Mouse (Mus musculus) hindbrain, embryonic 11.5 days (tissue): ENCODE results near the gene Pde4d. TPM values are rescaled to one million over a fixed set of nuclear protein-coding genes. Genes with fewer than 3 reads are reported as not detected.

ENCODE experiments used
- ATAC-seq: fragments of 200-750 bp; cut with Nextera tagmentation; 2 replicates; pipeline ENCODE4 v1.8.0; 2017; ENCODE audit warnings: mild to moderate bottlenecking, moderate TSS enrichment, moderate library complexity; ENCODE audit not compliant: low FRiP score
- DNase-seq: peaks from one replicate; pipeline ENCODE4 v3.0.0-alpha.2; 2015; ENCODE audit warnings: low spot score
- H3K27ac ChIP-seq: fragments of 300-500 bp; sonication (generic); 2 replicates; pipeline ENCODE4 v1.5.1; 2014; ENCODE audit warnings: mild to moderate bottlenecking, low read depth, low read length
- H3K27me3 ChIP-seq: fragments of 300-500 bp; sonication (generic); 2 replicates; pipeline ENCODE4 v1.6.1; 2014; ENCODE audit warnings: mild to moderate bottlenecking, low read length, moderate library complexity, mixed read lengths; ENCODE audit not compliant: control insufficient read depth, insufficient read depth
- H3K36me3 ChIP-seq: fragments of 300-500 bp; sonication (generic); 2 replicates; pipeline ENCODE4 v1.6.1; 2014; ENCODE audit warnings: mild to moderate bottlenecking, low read length, moderate library complexity, mixed read lengths; ENCODE audit not compliant: control insufficient read depth, insufficient read depth
- H3K4me1 ChIP-seq: fragments of 300-500 bp; sonication (generic); replicated peaks from 2 replicates; pipeline ENCODE4 v1.6.1; 2014; ENCODE audit warnings: low read length, mixed read lengths; ENCODE audit not compliant: control insufficient read depth, insufficient read depth
- H3K4me2 ChIP-seq: fragments of 300-500 bp; sonication (generic); replicated peaks from 2 replicates; pipeline ENCODE4 v1.6.1; 2014; ENCODE audit warnings: mild to moderate bottlenecking, low read depth, low read length
- H3K4me3 ChIP-seq: fragments of 300-500 bp; sonication (generic); 2 replicates; pipeline ENCODE4 v1.5.1; 2014; ENCODE audit warnings: low read depth, low read length
- H3K9ac ChIP-seq: fragments of 300-500 bp; sonication (generic); 2 replicates; pipeline ENCODE4 v1.6.1; 2014; ENCODE audit warnings: low read depth, low read length
- H3K9me3 ChIP-seq: fragments of 300-500 bp; sonication (generic); 2 replicates; pipeline ENCODE4 v1.6.1; 2016; ENCODE audit warnings: low read length; ENCODE audit not compliant: control insufficient read depth
- WGBS: fragments of 180-500 bp; shearing (Covaris S2); extraction: QIAGEN DNeasy Blood & Tissue Kit; methylation state at CpG from one replicate; pipeline ENCODE4 v1.1.7; 2014; 5-methylcytosine and 5-hydroxymethylcytosine counted together
- polyA plus RNA-seq: library from polyadenylated mRNA; unstranded; fragments of >200 nt; fragmentation: Nextera tagmentation; extraction: Ambion mirVana; gene quantifications from 2 replicates; pipeline ENCODE4 v1.2.1, GENCODE M21; 2014

Gene Pde4d
- polyA plus RNA-seq, 1 experiment from 2014 or later, result 18.3 TPM

DNA sequence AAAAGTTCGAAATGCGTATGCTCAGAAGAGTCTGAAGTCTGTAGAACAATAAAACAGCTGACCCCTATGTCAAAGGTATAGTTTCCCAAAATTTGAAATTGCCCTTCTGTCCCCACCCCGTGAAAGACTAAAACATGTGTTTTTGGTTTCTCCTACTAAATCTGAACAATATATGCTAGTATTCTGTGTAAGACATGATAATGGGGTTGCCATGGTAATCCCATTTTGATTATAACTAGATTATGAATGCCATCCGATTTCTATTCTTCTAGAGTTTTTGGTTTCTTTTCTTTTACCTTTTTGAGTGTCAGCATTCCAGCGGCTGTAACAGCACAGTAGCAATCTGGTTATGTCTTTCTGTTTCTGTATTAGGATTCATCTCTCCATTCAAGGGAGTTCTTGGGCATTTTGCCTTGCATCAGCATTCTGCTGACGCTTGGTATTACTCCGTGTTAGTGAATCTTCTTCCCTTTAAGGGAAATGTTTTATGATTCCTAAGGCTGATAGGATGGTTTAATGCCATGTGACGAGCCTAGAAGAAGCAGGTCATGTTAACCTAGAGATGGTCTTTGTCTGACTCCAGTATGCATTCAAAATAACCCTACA, 1142.5 kb downstream of the Pde4d start:
- no peak overlapping the region for H3K4me3 ChIP-seq
- no peaks in the 10 kb centered on the region for H3K36me3 ChIP-seq
- no peak overlapping the region for H3K4me2 ChIP-seq
- H3K9ac ChIP-seq, result no peak overlapping the region
- no peak for DNase-seq
- no peaks in the 10 kb centered on the region for H3K27me3 ChIP-seq
- 80% methylated on average over 8 of the region's 8 CpGs for WGBS
- H3K9me3 ChIP-seq, result no peaks in the 10 kb centered on the region
- no peaks in the 10 kb centered on the region for H3K4me1 ChIP-seq
- no peak overlapping the region for H3K27ac ChIP-seq
- ATAC-seq, result no peak

DNA sequence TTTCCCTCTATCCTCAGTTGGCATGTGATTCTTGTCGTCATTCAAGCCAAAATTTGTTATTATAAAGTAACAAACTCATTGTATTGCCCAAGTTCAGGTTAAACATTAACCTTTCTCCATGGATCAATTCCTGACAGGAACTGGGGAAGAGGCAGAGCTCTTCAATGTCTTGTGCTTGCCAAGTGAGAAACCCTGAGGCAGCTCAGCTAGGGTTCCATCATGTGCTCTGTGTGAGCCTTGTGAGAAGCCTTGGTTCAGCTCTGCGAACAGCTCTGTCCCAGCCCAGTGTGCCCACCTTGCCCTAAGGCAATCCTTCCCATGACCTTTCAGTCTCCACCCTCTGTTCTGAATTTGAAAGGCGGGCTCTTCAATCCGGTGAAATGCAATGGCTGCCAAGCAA, 1150.0 kb downstream of the Pde4d start:
- no peak overlapping the region for H3K4me2 ChIP-seq
- H3K27ac ChIP-seq, result no peak overlapping the region
- H3K4me3 ChIP-seq, result no peak overlapping the region
- no peak overlapping the region for H3K9ac ChIP-seq
- H3K36me3 ChIP-seq, result no peaks in the 10 kb centered on the region
- no peak for DNase-seq
- ATAC-seq, result no peak
- H3K27me3 ChIP-seq, result no peaks in the 10 kb centered on the region
- no peaks in the 10 kb centered on the region for H3K9me3 ChIP-seq
- 61% methylated on average over 4 of the region's 4 CpGs for WGBS
- H3K4me1 ChIP-seq, result no peaks in the 10 kb centered on the region

DNA sequence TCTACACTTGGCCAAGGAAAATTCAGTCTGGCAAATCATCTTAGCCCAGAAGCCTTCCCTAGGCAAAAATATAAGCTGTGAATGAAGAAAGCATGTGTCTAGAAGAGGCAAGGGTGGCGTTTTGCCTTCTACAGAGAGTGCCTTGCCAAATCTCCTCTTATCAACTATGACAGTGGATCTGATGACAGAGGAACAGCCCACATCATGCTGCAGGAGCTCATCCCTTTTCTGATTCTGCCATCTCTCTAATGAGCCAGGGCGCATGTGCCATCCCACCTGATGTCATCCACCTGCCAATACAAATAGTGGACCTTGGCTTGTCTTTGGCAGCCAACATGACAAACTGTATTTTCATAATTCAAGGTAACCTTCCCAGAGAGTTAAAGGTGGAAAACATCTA, 1154.3 kb downstream of the Pde4d start:
- no peaks in the 10 kb centered on the region for H3K27me3 ChIP-seq
- DNase-seq (no peak), ATAC-seq (no peak)
- WGBS, result 94% methylated on average over 2 of the region's 2 CpGs
- no peaks in the 10 kb centered on the region for H3K36me3 ChIP-seq
- no peak overlapping the region for H3K4me2 ChIP-seq
- no peaks in the 10 kb centered on the region for H3K4me1 ChIP-seq
- H3K9ac ChIP-seq, result no peak overlapping the region
- no peak overlapping the region for H3K27ac ChIP-seq
- no peak overlapping the region for H3K4me3 ChIP-seq
- H3K9me3 ChIP-seq, result no peaks in the 10 kb centered on the region

DNA sequence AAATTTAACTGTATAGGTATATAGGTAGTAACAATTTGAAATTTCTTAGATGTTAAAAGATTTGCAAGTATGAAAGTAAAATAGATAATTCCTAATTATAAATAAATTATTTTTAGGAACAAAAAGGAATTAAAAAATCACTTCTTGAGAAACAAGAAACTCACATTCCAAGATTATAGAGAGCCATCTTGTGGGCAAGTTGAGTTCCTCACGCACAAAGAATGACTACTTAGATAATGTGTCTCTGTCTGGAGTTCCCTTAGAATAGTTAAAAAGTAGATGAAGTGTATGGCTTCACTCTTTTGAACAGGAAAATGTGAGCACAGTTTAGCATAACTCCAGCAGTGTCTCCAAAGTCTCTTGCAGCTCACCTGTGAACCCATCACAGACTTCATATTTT, 1155.4 kb downstream of the Pde4d start:
- no peak overlapping the region for H3K4me2 ChIP-seq
- H3K9ac ChIP-seq, result no peak overlapping the region
- H3K36me3 ChIP-seq, result no peaks in the 10 kb centered on the region
- DNase-seq (no peak), ATAC-seq (no peak)
- H3K27ac ChIP-seq, result no peak overlapping the region
- H3K9me3 ChIP-seq, result no peaks in the 10 kb centered on the region
- WGBS, result 71% methylated on average over 1 of the region's 1 CpGs
- H3K27me3 ChIP-seq, result no peaks in the 10 kb centered on the region
- no peaks in the 10 kb centered on the region for H3K4me1 ChIP-seq
- H3K4me3 ChIP-seq, result no peak overlapping the region

DNA sequence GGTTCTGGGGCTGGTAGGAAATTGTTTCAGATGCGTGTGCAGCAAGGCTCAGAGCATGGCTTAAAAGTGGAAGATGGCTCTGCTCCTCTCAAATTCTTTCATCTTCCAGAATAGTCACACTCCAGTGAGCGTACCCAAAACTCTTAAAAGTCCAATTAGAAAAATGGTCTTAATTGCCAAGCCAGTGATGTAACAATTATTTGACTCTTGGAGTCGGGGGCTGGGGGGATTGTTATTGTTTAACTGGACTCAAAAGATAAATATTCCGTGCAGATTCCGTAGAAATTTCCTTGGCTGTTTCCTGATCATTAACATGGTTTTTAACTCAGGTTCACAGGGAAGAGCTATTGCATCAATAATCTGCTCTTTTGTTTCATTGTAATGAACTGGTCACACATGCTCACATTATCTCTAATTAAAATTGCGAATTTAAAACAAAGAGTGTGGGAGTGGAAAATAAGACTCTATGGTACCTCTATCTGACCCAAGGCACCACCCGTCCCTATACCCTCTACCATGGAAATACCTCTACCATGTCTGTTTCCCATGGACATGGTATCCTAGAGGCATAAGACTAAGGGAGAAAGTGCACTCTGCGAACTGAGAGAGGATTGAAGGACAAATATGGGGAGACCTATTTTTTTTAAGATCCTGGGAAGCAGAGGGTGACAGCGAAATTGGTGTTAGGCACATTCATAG, 1159.5 kb downstream of the Pde4d start:
- H3K9ac ChIP-seq, result no peak overlapping the region
- ATAC-seq (peak; percentile 30; the same call in 1 of the 2 replicates), DNase-seq (no peak)
- no peaks in the 10 kb centered on the region for H3K36me3 ChIP-seq
- no peak overlapping the region for H3K27ac ChIP-seq
- no peaks in the 10 kb centered on the region for H3K9me3 ChIP-seq
- no peaks in the 10 kb centered on the region for H3K27me3 ChIP-seq
- no peak overlapping the region for H3K4me3 ChIP-seq
- H3K4me1 ChIP-seq, result no peaks in the 10 kb centered on the region
- no peak overlapping the region for H3K4me2 ChIP-seq
- WGBS, result 87% methylated on average over 9 of the region's 9 CpGs

DNA sequence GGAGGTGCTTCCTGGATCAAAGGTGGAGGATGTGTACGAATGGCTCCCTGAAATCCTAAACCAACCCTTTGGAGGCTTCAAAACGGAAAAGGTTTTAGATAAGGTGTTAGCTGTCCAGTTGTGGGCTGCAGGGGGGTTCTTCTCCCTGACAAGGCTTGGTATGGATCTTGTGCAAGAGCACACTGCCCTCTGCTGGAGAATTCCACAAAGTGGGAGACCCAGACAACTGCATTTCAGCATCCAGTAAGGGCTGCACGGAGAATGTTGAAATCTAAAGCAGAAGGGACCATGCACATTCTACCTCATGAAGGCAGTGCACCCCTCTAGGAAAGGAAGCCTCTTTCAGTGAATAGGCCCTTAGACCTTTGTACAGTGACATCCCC, 1160.0 kb downstream of the Pde4d start:
- no peak overlapping the region for H3K4me3 ChIP-seq
- H3K36me3 ChIP-seq, result no peaks in the 10 kb centered on the region
- ATAC-seq, result peak; percentile 78
- no peak overlapping the region for H3K27ac ChIP-seq
- WGBS, result 14% methylated on average over 3 of the region's 3 CpGs
- no peaks in the 10 kb centered on the region for H3K4me1 ChIP-seq
- H3K9ac ChIP-seq, result no peak overlapping the region
- H3K9me3 ChIP-seq, result no peaks in the 10 kb centered on the region
- peak; percentile 80 for DNase-seq
- no peak overlapping the region for H3K4me2 ChIP-seq
- no peaks in the 10 kb centered on the region for H3K27me3 ChIP-seq

DNA sequence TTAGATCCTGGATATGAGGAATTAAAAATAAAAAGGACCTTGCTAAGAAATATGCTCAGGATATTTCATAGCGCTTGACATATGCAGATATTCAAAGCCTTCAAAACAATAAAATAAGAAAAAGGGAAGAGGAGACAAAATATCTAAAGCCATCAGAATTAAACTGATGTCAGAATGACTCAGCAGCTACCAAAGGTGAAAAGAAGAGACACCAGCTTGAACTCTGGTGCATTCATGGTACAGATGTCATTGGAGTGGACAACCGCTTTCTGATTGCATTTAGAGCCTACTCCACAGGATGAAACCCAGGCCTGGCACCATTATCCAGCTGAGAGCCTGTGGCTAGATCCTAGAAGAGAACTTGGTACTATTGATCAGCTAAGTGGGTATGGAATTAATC, 1161.0 kb downstream of the Pde4d start:
- no peak for ATAC-seq
- H3K4me3 ChIP-seq, result no peak overlapping the region
- 97% methylated on average over 2 of the region's 2 CpGs for WGBS

DNA sequence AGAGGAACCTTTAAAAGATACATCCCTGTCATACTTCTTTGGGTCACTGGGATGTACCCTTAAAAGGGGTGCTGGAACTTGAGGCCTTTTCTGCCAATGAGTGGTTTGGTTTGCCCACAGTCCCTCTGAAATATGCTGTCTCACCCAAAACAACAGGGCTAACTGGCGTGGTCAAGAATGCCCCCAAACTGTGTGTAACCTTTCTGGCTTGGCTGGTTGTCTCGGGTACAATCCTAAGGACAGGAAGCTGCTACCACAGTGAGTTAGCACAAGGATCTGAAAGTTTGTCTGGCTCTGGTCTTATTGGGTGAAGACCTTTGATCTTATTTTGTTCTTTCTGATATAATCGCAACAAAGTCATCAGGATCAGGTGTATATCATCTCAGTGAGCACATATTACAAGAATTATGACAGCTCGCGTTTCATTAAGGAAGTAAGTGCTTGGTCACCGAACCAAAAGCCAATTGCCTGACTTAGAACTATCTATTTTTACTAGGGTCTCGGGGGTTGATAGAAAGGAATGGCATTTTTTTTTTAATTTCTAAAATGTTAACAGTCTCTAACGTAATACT, 1165.6 kb downstream of the Pde4d start:
- Histone ChIP-seq H3K4me3 (no peak overlapping the region), H3K27ac (no peak overlapping the region), H3K9me3 (no peaks in the 10 kb centered on the region), H3K36me3 (no peaks in the 10 kb centered on the region), H3K9ac (no peak overlapping the region), H3K27me3 (no peaks in the 10 kb centered on the region), H3K4me1 (no peaks in the 10 kb centered on the region), H3K4me2 (no peak overlapping the region)
- no peak for ATAC-seq
- WGBS, result 66% methylated on average over 8 of the region's 8 CpGs
- no peak for DNase-seq

More for the DNA sequence above, 1161.0 kb downstream of the Pde4d start:
- Histone ChIP-seq H3K27me3 (no peaks in the 10 kb centered on the region), H3K27ac (no peak overlapping the region), H3K4me2 (no peak overlapping the region), H3K36me3 (no peaks in the 10 kb centered on the region), H3K9me3 (no peaks in the 10 kb centered on the region), H3K4me1 (no peaks in the 10 kb centered on the region), H3K9ac (no peak overlapping the region)
- no peak for DNase-seq

DNA sequence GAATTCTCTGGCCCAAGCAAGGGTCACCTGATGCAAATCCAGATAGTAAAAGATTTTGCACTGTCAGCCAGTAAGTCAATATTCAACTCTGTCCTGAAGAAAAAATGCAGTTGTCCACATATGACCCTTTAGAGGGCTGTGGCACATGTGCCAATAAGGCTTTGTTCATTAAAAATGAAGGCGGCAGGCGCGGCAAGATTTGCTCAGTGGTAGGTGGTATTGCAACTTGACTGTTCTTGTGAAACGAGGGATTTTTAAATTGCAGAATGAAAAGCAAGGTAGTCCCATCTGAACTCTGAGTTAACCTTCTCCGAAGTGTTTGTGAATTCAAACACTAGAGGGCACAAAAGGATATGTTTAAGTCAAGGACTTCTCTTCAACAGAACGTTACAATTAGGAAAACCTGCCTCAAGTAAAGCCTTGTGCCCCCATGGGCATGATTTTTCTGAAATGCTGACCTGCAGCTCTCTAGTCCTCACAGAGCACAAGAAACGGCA, 1166.1 kb downstream of the Pde4d start:
- WGBS, result 19% methylated on average over 7 of the region's 7 CpGs
- Histone ChIP-seq H3K27ac (no peak overlapping the region), H3K9ac (no peak overlapping the region), H3K27me3 (no peaks in the 10 kb centered on the region), H3K36me3 (no peaks in the 10 kb centered on the region), H3K4me3 (no peak overlapping the region), H3K4me1 (no peaks in the 10 kb centered on the region), H3K9me3 (no peaks in the 10 kb centered on the region), H3K4me2 (no peak overlapping the region)
- DNase-seq, result peak; percentile 36
- no peak for ATAC-seq
